22 mouse cellular contexts compared by ENCODE assay signal in genomic region chr3:101033644-101034043, GRCm38 (mm10). TPM values are rescaled to one million over a fixed set of nuclear protein-coding genes. Genes with fewer than 3 reads are reported as not detected.
DNase-seq lines count a peak whose midpoint lies in the region; ATAC-seq lines count a peak whose summit lies in the region.
"Had no signal": no experiment of that assay in that cellular context is flagged by ENCODE, and none has a peak within 500 bp of the region (broad histone marks: within the 10 kb centered on the region; RNA-seq: fewer than 3 reads in every experiment).

No protein-coding gene starts in this region.

- H3K9ac ChIP-seq in heart, embryonic 13.5 days, result peak overlapping the region; percentile 28; the same call in 1 of the 2 replicates
- H3K9ac ChIP-seq in heart, embryonic 11.5 days (ENCODE audit: low read depth, low read length), result no peak overlapping the region
- H3K9ac ChIP-seq: hindbrain, embryonic 13.5 days; intestine, embryonic 15.5 days; liver, embryonic 12.5 days; lung, embryonic 15.5 days; neural tube, embryonic 12.5 days had no signal

- H3K4me2 ChIP-seq in heart, embryonic 13.5 days, result no peak overlapping the region
- no peak overlapping the region for H3K4me2 ChIP-seq in heart, embryonic 11.5 days
- H3K4me2 ChIP-seq: hindbrain, embryonic 13.5 days; intestine, embryonic 15.5 days; liver, embryonic 12.5 days; lung, embryonic 15.5 days; neural tube, embryonic 12.5 days had no signal

- peak; percentile 57 for DNase-seq in CD4-positive helper T cell, adult 2 months (ENCODE audit: low read depth, low spot score)
- peak; percentile 37 for DNase-seq in lung, postnatal 25 days (ENCODE audit: low spot score)
- DNase-seq in cerebellum, postnatal 25 days, result no peak
- DNase-seq in urinary bladder, postnatal 25 days (ENCODE audit: low spot score), result no peak
- DNase-seq: adrenal gland, postnatal 25 days; cerebellum, adult 11-12 months; cerebellum, postnatal 14 days; gastrocnemius, postnatal 25 days; heart, postnatal 14 days; kidney, adult 9 months; kidney, postnatal 36 days; right cerebral cortex, adult 18-20 months had no signal

- no peak overlapping the region for H3K4me3 ChIP-seq in heart, embryonic 13.5 days
- no peak overlapping the region for H3K4me3 ChIP-seq in heart, embryonic 11.5 days (ENCODE audit: low read depth, low read length)
- H3K4me3 ChIP-seq: hindbrain, embryonic 13.5 days; intestine, embryonic 15.5 days; liver, embryonic 12.5 days; lung, embryonic 15.5 days; neural tube, embryonic 12.5 days had no signal

- 35% methylated on average over 4 of the region's 4 CpGs for WGBS in heart, embryonic 13.5 days
- WGBS in heart, embryonic 11.5 days (ENCODE audit: insufficient replicate concordance), result 38% methylated on average over 4 of the region's 4 CpGs

- peaks cover 3% of the 10 kb centered on the region; the same call in 1 of the 2 replicates for H3K36me3 ChIP-seq in heart, embryonic 13.5 days
- no peaks in the 10 kb centered on the region for H3K36me3 ChIP-seq in heart, embryonic 11.5 days (ENCODE audit: control insufficient read depth, insufficient read depth, low read length)
- H3K36me3 ChIP-seq: hindbrain, embryonic 13.5 days; intestine, embryonic 15.5 days; liver, embryonic 12.5 days; lung, embryonic 15.5 days; neural tube, embryonic 12.5 days had no signal

- no peaks in the 10 kb centered on the region for H3K9me3 ChIP-seq in heart, embryonic 13.5 days
- H3K9me3 ChIP-seq in heart, embryonic 11.5 days (replicated peaks; ENCODE audit: control insufficient read depth, low read length), result no peaks in the 10 kb centered on the region
- H3K9me3 ChIP-seq: hindbrain, embryonic 13.5 days; intestine, embryonic 15.5 days; liver, embryonic 12.5 days; lung, embryonic 15.5 days; neural tube, embryonic 12.5 days had no signal

- no peak for ATAC-seq in heart, embryonic 13.5 days (ENCODE audit: extremely low read depth, insufficient number of reproducible peaks, low FRiP score, low TSS enrichment)
- ATAC-seq in heart, embryonic 11.5 days (replicated peaks; ENCODE audit: insufficient number of reproducible peaks, low FRiP score, low TSS enrichment), result no peak
- ATAC-seq in common myeloid progenitor, adult 5-6 weeks (replicated peaks; ENCODE audit: low read depth, poor library complexity, severe bottlenecking), result peak; percentile 49
- ATAC-seq: forebrain, embryonic 16.5 days; intestine, embryonic 15.5 days; liver, embryonic 12.5 days had no signal

- H3K27ac ChIP-seq in heart, embryonic 13.5 days (replicated peaks), result no peak overlapping the region
- no peak overlapping the region for H3K27ac ChIP-seq in heart, embryonic 11.5 days (ENCODE audit: low read depth, low read length)
- H3K27ac ChIP-seq: hindbrain, embryonic 13.5 days; intestine, embryonic 15.5 days; liver, embryonic 12.5 days; lung, embryonic 15.5 days; neural tube, embryonic 12.5 days had no signal

- peaks cover 48% of the 10 kb centered on the region for H3K4me1 ChIP-seq in heart, embryonic 13.5 days
- peaks cover 23% of the 10 kb centered on the region for H3K4me1 ChIP-seq in heart, embryonic 11.5 days (ENCODE audit: control insufficient read depth, insufficient read depth, low read length)
- H3K4me1 ChIP-seq: hindbrain, embryonic 13.5 days; liver, embryonic 12.5 days; neural tube, embryonic 12.5 days had no signal

- no peaks in the 10 kb centered on the region for H3K27me3 ChIP-seq in heart, embryonic 13.5 days (replicated peaks)
- H3K27me3 ChIP-seq in heart, embryonic 11.5 days (ENCODE audit: control insufficient read depth, insufficient read depth, low read length), result no peaks in the 10 kb centered on the region
- H3K27me3 ChIP-seq: hindbrain, embryonic 13.5 days; intestine, embryonic 15.5 days; liver, embryonic 12.5 days; lung, embryonic 15.5 days; neural tube, embryonic 12.5 days had no signal

RNA-seq across cellular contexts. Expression of gene Cd101, which starts 4.3 kb away (rescaled TPM):
- polyA plus RNA-seq in heart, embryonic 13.5 days (2015; fragmentation: Nextera tagmentation; extraction: Ambion mirVana), result 0.37 and 0.47 TPM in 2 replicates
- 0.26 and 0.45 TPM in 2 replicates for polyA plus RNA-seq in heart, embryonic 11.5 days (2014; fragmentation: Nextera tagmentation; extraction: Ambion mirVana)
- 0.15 TPM in 1 of 2 replicates, not detected in the other for total RNA-seq in common myeloid progenitor, adult 5-6 weeks (2017)
- polyA plus RNA-seq: forebrain, embryonic 16.5 days; hindbrain, embryonic 13.5 days; testis, adult 2 months had no signal

Comparison
In these comparisons a context has a peak if more than half of its experiments do, and no peak if none do; other contexts are left out.
1. DNase-seq: peak in CD4-positive helper T cell, adult 2 months (single experiment) and lung, postnatal 25 days (single experiment); none in cerebellum, postnatal 25 days (0 of 2) and urinary bladder, postnatal 25 days (single experiment).